Mouse (Mus musculus) CH12.LX (cell line): ENCODE measurements around the gene Stk32c. TPM values are rescaled to one million over a fixed set of nuclear protein-coding genes. Genes with fewer than 3 reads are reported as not detected.

Experiments used
- DNase-seq: peaks from one replicate; pipeline ENCODE4 v3.0.0-alpha.2; 2013; ENCODE audit errors: extremely low read depth
- H3K27ac ChIP-seq: 2 replicates; pipeline ENCODE4 v1.5.1; 2012; ENCODE audit warnings: low read depth, mild to moderate bottlenecking, control low read depth, moderate library complexity; ENCODE audit not compliant: insufficient read depth
- H3K27me3 ChIP-seq: replicated peaks from 2 replicates; pipeline ENCODE3; 2012; ENCODE audit warnings: inconsistent platforms
- H3K36me3 ChIP-seq, 2 experiments: replicated peaks in 1 of 2; 2 replicates each; pipeline versions ENCODE3 to v1.6.1; 2012; ENCODE audit warnings: inconsistent platforms in 1 of 2, low read length in 1 of 2, mild to moderate bottlenecking in 1 of 2, mixed read lengths in 1 of 2, moderate library complexity in 1 of 2; ENCODE audit not compliant: control insufficient read depth in 1 of 2, insufficient read depth in 1 of 2
- H3K4me1 ChIP-seq, 2 experiments: 2 replicates each; pipeline ENCODE4 v1.6.1; 2012; ENCODE audit warnings: inconsistent platforms in 1 of 2, moderate library complexity in 1 of 2; ENCODE audit not compliant: insufficient read depth in 2 of 2, control insufficient read depth in 1 of 2
- H3K4me2 ChIP-seq: 2 replicates; pipeline ENCODE4 v1.6.1; 2012; ENCODE audit warnings: low read depth, mild to moderate bottlenecking, control low read depth; ENCODE audit not compliant: poor library complexity, insufficient read depth, severe bottlenecking
- H3K4me3 ChIP-seq, 3 experiments: fragments of 150-350 bp in 1 of 3; sonication (generic) in 1 of 3; replicated peaks in 1 of 3; 2 replicates each; pipeline versions ENCODE3 to v1.5.1; 2011 to 2012; ENCODE audit warnings: low read depth in 2 of 3, low read length in 2 of 3, mild to moderate bottlenecking in 2 of 3, moderate library complexity in 2 of 3, control low read depth in 1 of 3, improper control_type of control experiment in 1 of 3, inconsistent platforms in 1 of 3, mixed read lengths in 1 of 3; ENCODE audit not compliant: poor library complexity in 1 of 3
- H3K79me2 ChIP-seq: replicated peaks from 2 replicates; pipeline ENCODE4 v1.6.1; 2012; ENCODE audit warnings: mild to moderate bottlenecking, moderate library complexity; ENCODE audit not compliant: control insufficient read depth, poor library complexity, insufficient read depth, severe bottlenecking; ENCODE audit errors: extremely low read depth
- H3K9ac ChIP-seq: 2 replicates; pipeline ENCODE4 v1.6.1; 2012; ENCODE audit warnings: low read depth, mild to moderate bottlenecking, control low read depth, moderate library complexity; ENCODE audit not compliant: insufficient read depth
- H3K9me3 ChIP-seq: replicated peaks from 2 replicates; pipeline ENCODE3; 2012; ENCODE audit warnings: low read length, inconsistent platforms, mixed read lengths
- CHD2 ChIP-seq: IDR thresholded peaks from 2 replicates; pipeline ENCODE4 v1.6.1; 2011; ENCODE audit warnings: low read length, improper control_type of control experiment
- E2F4 ChIP-seq: IDR thresholded peaks from 2 replicates; pipeline ENCODE4 v1.6.1; 2011; ENCODE audit warnings: low read depth, low read length, improper control_type of control experiment; ENCODE audit not compliant: insufficient replicate concordance
- ELF1 ChIP-seq: IDR thresholded peaks from 2 replicates; pipeline ENCODE4 v1.6.1; 2014; ENCODE audit warnings: low read depth, mild to moderate bottlenecking, inconsistent platforms, low read length, improper control_type of control experiment
- EP300 ChIP-seq: IDR thresholded peaks from 2 replicates; pipeline ENCODE4 v1.6.1; 2011; ENCODE audit warnings: low read length, improper control_type of control experiment
- ETS1 ChIP-seq: conservative IDR thresholded peaks from 2 replicates; pipeline ENCODE4 v1.6.1; 2012; ENCODE audit warnings: low read depth, mild to moderate bottlenecking, inconsistent platforms, low read length, improper control_type of control experiment, moderate library complexity
- GABPA ChIP-seq: IDR thresholded peaks from 2 replicates; pipeline ENCODE4 v1.6.1; 2012; ENCODE audit warnings: low read depth, low read length, improper control_type of control experiment, inconsistent platforms; ENCODE audit not compliant: insufficient replicate concordance
- HCFC1 ChIP-seq: IDR thresholded peaks from 2 replicates; pipeline ENCODE4 v1.6.1; 2012; ENCODE audit warnings: low read depth, mild to moderate bottlenecking, inconsistent platforms, low read length, improper control_type of control experiment
- JUN ChIP-seq: IDR thresholded peaks from 2 replicates; pipeline ENCODE4 v1.6.1; 2011; ENCODE audit warnings: low read depth, mild to moderate bottlenecking, low read length, improper control_type of control experiment, moderate library complexity; ENCODE audit not compliant: insufficient read depth
- JUND ChIP-seq: conservative IDR thresholded peaks from 2 replicates; pipeline ENCODE4 v1.6.1; 2011; ENCODE audit warnings: low read depth, low read length, improper control_type of control experiment
- KAT2A ChIP-seq: IDR thresholded peaks from 2 replicates; pipeline ENCODE4 v1.6.1; 2012; ENCODE audit warnings: low read length, improper control_type of control experiment, inconsistent platforms; ENCODE audit not compliant: insufficient replicate concordance
- MAFK ChIP-seq: IDR thresholded peaks from 2 replicates; pipeline ENCODE4 v1.6.1; 2011; ENCODE audit warnings: low read length, improper control_type of control experiment; ENCODE audit not compliant: insufficient replicate concordance
- MAX ChIP-seq: IDR thresholded peaks from 2 replicates; pipeline ENCODE4 v1.6.1; 2011; ENCODE audit warnings: low read length, improper control_type of control experiment
- MEF2A ChIP-seq: IDR thresholded peaks from 2 replicates; pipeline ENCODE4 v1.6.1; 2014; ENCODE audit warnings: low read depth, mild to moderate bottlenecking, inconsistent platforms, low read length, improper control_type of control experiment, borderline replicate concordance
- NELFE ChIP-seq: IDR thresholded peaks from 2 replicates; pipeline ENCODE4 v1.6.1; 2011; ENCODE audit warnings: low read depth, low read length, improper control_type of control experiment
- PAX5 ChIP-seq: IDR thresholded peaks from 2 replicates; pipeline ENCODE4 v1.6.1; 2012; ENCODE audit warnings: low read length, inconsistent platforms, mixed read lengths
- POLR2AphosphoS2 ChIP-seq: IDR thresholded peaks from 2 replicates; pipeline ENCODE4 v1.6.1; 2011; ENCODE audit warnings: low read depth, low read length, improper control_type of control experiment
- SMC3 ChIP-seq: IDR thresholded peaks from 2 replicates; pipeline ENCODE4 v1.6.1; 2011; ENCODE audit warnings: low read depth, low read length, improper control_type of control experiment
- TBP ChIP-seq: conservative IDR thresholded peaks from 2 replicates; pipeline ENCODE4 v1.6.1; 2011; ENCODE audit warnings: low read depth, low read length, improper control_type of control experiment
- UBTF ChIP-seq: IDR thresholded peaks from 2 replicates; pipeline ENCODE4 v1.6.1; 2012; ENCODE audit warnings: low read depth, mild to moderate bottlenecking, inconsistent platforms, low read length, improper control_type of control experiment, moderate library complexity
- USF1 ChIP-seq: IDR thresholded peaks from 2 replicates; pipeline ENCODE4 v1.6.1; 2014; ENCODE audit warnings: low read depth, mild to moderate bottlenecking, inconsistent platforms, low read length, improper control_type of control experiment
- USF2 ChIP-seq: conservative IDR thresholded peaks from 2 replicates; pipeline ENCODE4 v1.6.1; 2011; ENCODE audit warnings: low read depth, low read length, improper control_type of control experiment
- ZC3H11A ChIP-seq: IDR thresholded peaks from 2 replicates; pipeline ENCODE4 v1.6.1; 2012; ENCODE audit warnings: low read depth, mild to moderate bottlenecking, inconsistent platforms, low read length, improper control_type of control experiment
- ZKSCAN1 ChIP-seq: IDR thresholded peaks from 2 replicates; pipeline ENCODE4 v1.6.1; 2012; ENCODE audit warnings: low read depth, inconsistent platforms, low read length, improper control_type of control experiment, borderline replicate concordance
- ZMIZ1 ChIP-seq: IDR thresholded peaks from 2 replicates; pipeline ENCODE4 v1.6.1; 2012; ENCODE audit warnings: low read depth, mild to moderate bottlenecking, inconsistent platforms, low read length, improper control_type of control experiment
- dilution Hi-C: fragments of 300-500 bp; cut with MboI; formaldehyde crosslinking; loops from 2 replicates; pipeline ENCODE4 v1.14.3; 2020; ENCODE audit warnings: low sequenced_read_pairs; ENCODE audit not compliant: extremely low pct_unique_long_range_greater_than_20kb, extremely low pct_ligation_motif_present
- in situ Hi-C: fragments of 300-500 bp; cut with MboI; formaldehyde crosslinking; loops from 3 replicates; pipeline ENCODE4 v1.14.3; 2019; ENCODE audit warnings: low sequenced_read_pairs, low pct_ligation_motif_present, low pct_unique_long_range_greater_than_20kb, mixed read lengths
- polyA plus RNA-seq: library from polyadenylated mRNA; unstranded; fragments of >175 nt; gene quantifications from 2 replicates; pipeline ENCODE4 v1.2.1, GENCODE M21; 2012; ENCODE audit warnings: low read depth; ENCODE audit not compliant: insufficient read length
- total RNA-seq, 2 experiments: library from RNA; depleted of rRNA; stranded (reverse); fragments of 300-350 nt in 1 of 2; fragments of >200 nt in 1 of 2; gene quantifications; 2 replicates each; pipeline ENCODE4 v1.2.3; 2012 to 2014

Gene Stk32c
- total and polyA plus RNA-seq, 3 experiments: not detected

DNA sequence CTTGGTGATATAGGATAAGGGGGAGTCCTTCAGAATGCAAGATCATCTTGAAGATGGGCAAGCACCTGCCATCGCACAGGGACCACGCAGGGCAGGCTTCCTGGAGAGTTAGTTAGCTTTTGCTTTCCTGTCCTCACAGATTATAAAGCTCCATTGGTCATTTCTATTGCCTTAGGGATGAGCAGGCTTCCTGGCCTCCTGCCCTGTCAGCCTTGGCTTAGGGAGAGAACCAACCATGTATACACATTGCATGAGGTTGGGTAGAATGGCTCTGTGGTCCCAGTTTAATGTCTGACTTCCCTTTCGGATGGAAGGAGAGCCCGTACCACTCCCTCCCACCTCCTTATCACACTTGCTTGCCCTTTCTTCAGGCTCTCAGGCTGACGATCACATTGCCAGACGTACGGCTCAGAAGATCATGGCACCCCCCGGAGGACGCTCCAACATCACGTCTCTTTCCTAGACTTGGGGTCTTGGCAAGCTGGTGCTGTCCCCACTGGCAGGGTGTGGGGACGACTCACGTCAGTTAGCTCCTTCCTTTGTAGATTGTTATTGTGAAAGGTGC is 112.5 kb downstream of the Stk32c start:
- H3K27ac ChIP-seq: no peak overlapping the region
- no peaks in the 10 kb centered on the region for H3K36me3 ChIP-seq
- dilution Hi-C loops (no loop called here), in situ Hi-C loops (loop anchor here (25.0 kb wide), 1 partner anchor 387 kb away; no protein-coding TSS in a partner anchor)
- H3K79me2 ChIP-seq: no peaks in the 10 kb centered on the region
- H3K9me3 ChIP-seq: no peaks in the 10 kb centered on the region
- no peaks in the 10 kb centered on the region for H3K4me1 ChIP-seq
- no peak overlapping the region for H3K4me3 ChIP-seq
- H3K27me3 ChIP-seq: peaks cover 95% of the 10 kb centered on the region
- H3K9ac ChIP-seq: no peak overlapping the region
- no peak overlapping the region for H3K4me2 ChIP-seq
- TF ChIP-seq ZMIZ1 (no peak), MAX (no peak), ELF1 (no peak), POLR2AphosphoS2 (no peak), CHD2 (no peak), EP300 (no peak), ETS1 (no peak), PAX5 (no peak), GABPA (no peak), MAFK (no peak), MEF2A (no peak), UBTF (no peak), USF2 (no peak)
- DNase-seq: no peak

DNA sequence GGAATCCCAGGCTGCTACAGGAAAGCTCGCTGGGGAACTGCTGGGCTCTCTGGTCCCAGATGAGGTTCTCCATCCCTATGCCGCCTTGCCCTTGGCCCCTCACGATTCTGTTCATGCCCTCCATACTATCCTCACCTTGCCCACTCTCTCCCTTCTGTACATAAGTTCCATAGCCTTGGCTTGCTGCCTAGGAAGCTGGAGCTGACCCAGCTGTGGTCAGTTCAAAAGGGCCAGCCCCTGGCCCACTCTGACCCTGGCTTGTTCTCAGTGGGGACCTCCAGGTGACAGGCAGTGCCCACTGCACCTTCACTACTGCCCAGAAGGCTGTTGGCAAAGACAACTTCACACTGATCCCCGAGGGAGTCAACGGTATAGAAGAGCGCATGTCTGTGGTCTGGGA is 116.7 kb downstream of the Stk32c start:
- in situ Hi-C loops: no loop called here
- H3K4me3 ChIP-seq: no peak overlapping the region
- TF ChIP-seq EP300 (no peak), JUND (no peak), SMC3 (no peak), MAFK (no peak), ZKSCAN1 (no peak), NELFE (no peak), GABPA (no peak), MAX (no peak), PAX5 (no peak), TBP (no peak), USF1 (no peak), POLR2AphosphoS2 (no peak), HCFC1 (no peak), ZC3H11A (no peak), JUN (no peak), E2F4 (no peak), KAT2A (no peak)
- TF ChIP-seq, all 38 proteins: peak for 0
- no peaks in the 10 kb centered on the region for H3K36me3 ChIP-seq
- H3K4me1 ChIP-seq: no peaks in the 10 kb centered on the region
- DNase-seq: no peak
- no peak overlapping the region for H3K4me2 ChIP-seq
- dilution Hi-C loops: no loop called here
- no peaks in the 10 kb centered on the region for H3K9me3 ChIP-seq
- H3K79me2 ChIP-seq: no peaks in the 10 kb centered on the region
- peaks cover 96% of the 10 kb centered on the region for H3K27me3 ChIP-seq
- H3K27ac ChIP-seq: no peak overlapping the region
- H3K9ac ChIP-seq: no peak overlapping the region
